Mouse (Mus musculus) lung, postnatal 0 days (tissue): ENCODE measurements around the gene Pdss2.

Experiments used
- CTCF ChIP-seq: IDR thresholded peaks from 2 replicates; pipeline ENCODE4 v1.5.1; 2016; ENCODE audit warnings: antibody characterized with exemption, mild to moderate bottlenecking
- EP300 ChIP-seq: IDR thresholded peaks from 2 replicates; pipeline ENCODE4 v1.6.1; 2016; ENCODE audit warnings: antibody characterized with exemption, mild to moderate bottlenecking, control low read depth

DNA sequence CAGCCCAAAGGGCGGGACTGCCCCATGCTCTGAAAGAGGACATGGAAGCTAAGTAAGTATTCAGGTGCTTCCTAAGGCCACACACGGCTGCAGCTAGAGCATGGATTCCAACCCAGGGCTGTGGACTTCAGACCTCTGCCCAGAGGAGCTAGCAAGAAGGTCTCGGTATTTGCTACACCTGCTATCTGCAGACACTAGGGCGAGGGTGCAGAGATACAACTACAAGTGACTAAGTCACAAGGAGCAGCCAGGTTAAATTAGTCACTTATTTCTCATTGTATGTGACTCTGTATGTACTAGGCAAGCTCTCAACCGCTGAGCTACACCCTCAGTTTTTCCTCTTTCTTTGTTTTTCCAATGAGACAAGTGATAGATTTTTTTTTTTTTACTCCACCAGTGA, 241.5 kb downstream of the Pdss2 start:
- TF ChIP-seq CTCF (no peak), EP300 (no peak)
